Mouse (Mus musculus) embryonic facial prominence, embryonic 14.5 days (tissue): ENCODE results near the gene Creb3l2. TPM values are rescaled to one million over a fixed set of nuclear protein-coding genes. Genes with fewer than 3 reads are reported as not detected.

Experiments
- ATAC-seq: fragments of 200-750 bp; cut with Nextera tagmentation; 2 replicates; pipeline ENCODE4 v1.8.0; 2017; ENCODE audit warnings: low read depth, moderate number of reproducible peaks, moderate TSS enrichment
- DNase-seq: peaks from one replicate; pipeline ENCODE4 v3.0.0-alpha.2; 2015; ENCODE audit warnings: low spot score
- H3K27ac ChIP-seq: fragments of 300-500 bp; sonication (generic); replicated peaks from 2 replicates; pipeline ENCODE4 v1.5.1; 2014; ENCODE audit warnings: low read depth, mild to moderate bottlenecking, low read length, moderate library complexity
- H3K27me3 ChIP-seq: fragments of 300-500 bp; sonication (generic); replicated peaks from 2 replicates; pipeline ENCODE4 v1.6.1; 2014; ENCODE audit warnings: low read length; ENCODE audit not compliant: control insufficient read depth, insufficient read depth
- H3K36me3 ChIP-seq: fragments of 300-500 bp; sonication (generic); 2 replicates; pipeline ENCODE4 v1.6.1; 2014; ENCODE audit warnings: low read length, mixed read lengths; ENCODE audit not compliant: control insufficient read depth, insufficient read depth
- H3K4me1 ChIP-seq: fragments of 300-500 bp; sonication (generic); 2 replicates; pipeline ENCODE4 v1.6.1; 2014; ENCODE audit warnings: antibody characterized with exemption, low read length; ENCODE audit not compliant: control insufficient read depth, insufficient read depth
- H3K4me2 ChIP-seq: fragments of 300-500 bp; sonication (generic); 2 replicates; pipeline ENCODE4 v1.6.1; 2014; ENCODE audit warnings: low read depth, mild to moderate bottlenecking, low read length, moderate library complexity, mixed read lengths
- H3K4me3 ChIP-seq: fragments of 300-500 bp; sonication (generic); 2 replicates; pipeline ENCODE4 v1.5.1; 2014; ENCODE audit warnings: low read depth, mild to moderate bottlenecking, low read length
- H3K9ac ChIP-seq: fragments of 300-500 bp; sonication (generic); 2 replicates; pipeline ENCODE4 v1.6.1; 2014; ENCODE audit warnings: low read depth, mild to moderate bottlenecking, low read length, moderate library complexity, mixed read lengths
- H3K9me3 ChIP-seq: fragments of 300-500 bp; sonication (generic); 2 replicates; pipeline ENCODE4 v1.6.1; 2016; ENCODE audit warnings: low read length; ENCODE audit not compliant: control insufficient read depth
- WGBS: fragments of 180-500 bp; shearing (Covaris S2); extraction: QIAGEN DNeasy Blood & Tissue Kit; methylation state at CpG from one replicate; pipeline ENCODE4 v1.1.7; 2014; 5-methylcytosine and 5-hydroxymethylcytosine counted together
- polyA plus RNA-seq: library from polyadenylated mRNA; unstranded; fragments of >200 nt; fragmentation: Nextera tagmentation; extraction: Ambion mirVana; gene quantifications from 2 replicates; pipeline ENCODE4 v1.2.1, GENCODE M21; 2014

The Creb3l2 gene
- polyA plus RNA-seq, 1 experiment from 2014 or later: 35.3 TPM

- H3K9me3 ChIP-seq: no peaks in the 10 kb centered on the region
- H3K9ac ChIP-seq: no peak overlapping the region
- H3K4me3 ChIP-seq: no peak overlapping the region
- H3K4me1 ChIP-seq: peaks cover 10% of the 10 kb centered on the region
- no peak for ATAC-seq
- no peaks in the 10 kb centered on the region for H3K27me3 ChIP-seq
- no peak overlapping the region for H3K27ac ChIP-seq
- no peak overlapping the region for H3K4me2 ChIP-seq
- 80% methylated on average over 10 of the region's 10 CpGs for WGBS
- DNase-seq: no peak
- peaks cover 57% of the 10 kb centered on the region for H3K36me3 ChIP-seq
These were observed 109.1 kb downstream of the Creb3l2 start for GRCm38 (mm10) chr6:37332846-37333245.

GRCm38 (mm10) chr6:37329901-37330864, 111.8 kb downstream of the Creb3l2 start:
- ATAC-seq: peak; percentile 61
- peaks cover 9% of the 10 kb centered on the region; the same call in 1 of the 2 replicates for H3K4me1 ChIP-seq
- peaks cover 47% of the 10 kb centered on the region for H3K36me3 ChIP-seq
- H3K27me3 ChIP-seq: no peaks in the 10 kb centered on the region
- peak; percentile 62 for DNase-seq
- H3K9me3 ChIP-seq: no peaks in the 10 kb centered on the region
- WGBS: 38% methylated on average over 5 of the region's 5 CpGs
- H3K9ac ChIP-seq: no peak overlapping the region
- no peak overlapping the region for H3K27ac ChIP-seq
- H3K4me3 ChIP-seq: no peak overlapping the region
- H3K4me2 ChIP-seq: no peak overlapping the region

- Histone ChIP-seq H3K27ac (no peak overlapping the region), H3K4me3 (no peak overlapping the region), H3K4me2 (no peak overlapping the region), H3K9me3 (no peaks in the 10 kb centered on the region), H3K36me3 (peaks cover 39% of the 10 kb centered on the region), H3K27me3 (no peaks in the 10 kb centered on the region), H3K9ac (no peak overlapping the region), H3K4me1 (peaks cover 9% of the 10 kb centered on the region; the same call in 1 of the 2 replicates)
- 86% methylated on average over 3 of the region's 3 CpGs for WGBS
- ATAC-seq: no peak
- no peak for DNase-seq
These were observed 112.6 kb downstream of the Creb3l2 start for GRCm38 (mm10) chr6:37329376-37329775.

- peaks cover 9% of the 10 kb centered on the region; the same call in 1 of the 2 replicates for H3K4me1 ChIP-seq
- no peak overlapping the region for H3K4me2 ChIP-seq
- no peak overlapping the region for H3K9ac ChIP-seq
- H3K9me3 ChIP-seq: no peaks in the 10 kb centered on the region
- H3K27ac ChIP-seq: no peak overlapping the region
- ATAC-seq (no peak), DNase-seq (no peak)
- H3K4me3 ChIP-seq: no peak overlapping the region
- H3K36me3 ChIP-seq: peaks cover 32% of the 10 kb centered on the region
- H3K27me3 ChIP-seq: no peaks in the 10 kb centered on the region
- 56% methylated on average over 7 of the region's 7 CpGs for WGBS
These were observed 113.3 kb downstream of the Creb3l2 start for GRCm38 (mm10) chr6:37328671-37329070.

DNA sequence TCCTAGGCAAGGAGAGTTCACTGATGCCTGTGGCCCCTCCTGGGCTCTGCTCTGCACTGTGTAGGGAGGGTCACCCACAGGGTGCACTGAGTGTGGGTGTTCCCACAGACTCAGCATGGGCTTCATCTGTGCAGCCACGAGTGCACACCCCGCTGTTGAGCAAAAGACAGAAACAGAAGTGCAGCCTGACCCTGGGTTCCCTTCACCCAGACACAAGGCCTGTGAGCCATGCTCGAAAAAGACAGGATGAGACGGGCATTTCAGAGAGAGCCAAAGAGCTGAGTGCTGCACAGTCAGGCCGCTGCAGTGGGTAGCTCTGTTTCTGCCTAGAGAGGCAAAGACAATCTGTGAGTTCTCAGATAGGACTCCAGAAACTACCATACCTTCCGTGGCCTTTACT, 114.4 kb downstream of the Creb3l2 start:
- ATAC-seq: no peak
- peaks cover 21% of the 10 kb centered on the region for H3K36me3 ChIP-seq
- WGBS: 60% methylated on average over 6 of the region's 6 CpGs
- H3K27me3 ChIP-seq: no peaks in the 10 kb centered on the region
- no peak for DNase-seq
- no peak overlapping the region; the same call in 1 of the 2 replicates for H3K27ac ChIP-seq
- H3K9me3 ChIP-seq: no peaks in the 10 kb centered on the region
- no peak overlapping the region for H3K4me3 ChIP-seq
- no peak overlapping the region for H3K9ac ChIP-seq
- peaks cover 9% of the 10 kb centered on the region; the same call in 1 of the 2 replicates for H3K4me1 ChIP-seq
- H3K4me2 ChIP-seq: no peak overlapping the region

DNA sequence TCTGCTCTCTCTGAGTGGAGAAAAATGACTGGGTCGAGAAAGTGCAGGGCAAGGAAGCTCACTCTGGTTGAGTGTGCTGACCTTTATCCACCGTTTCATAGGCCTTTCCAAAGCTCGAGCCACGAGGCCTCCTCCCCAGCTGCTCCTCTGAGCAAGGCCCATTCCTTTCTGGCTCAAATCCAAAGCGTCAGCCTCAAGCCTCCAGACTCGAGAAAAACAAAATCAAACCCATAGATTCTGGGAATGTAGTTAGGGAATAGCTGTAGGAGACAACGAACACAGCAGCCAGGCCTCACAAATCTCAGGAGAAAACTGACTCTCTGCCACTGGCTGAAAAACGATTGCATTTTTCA, 115.4 kb downstream of the Creb3l2 start:
- DNase-seq: peak; percentile 87
- H3K4me2 ChIP-seq: no peak overlapping the region
- no peak for ATAC-seq
- peak overlapping the region; percentile 41 for H3K27ac ChIP-seq
- no peaks in the 10 kb centered on the region for H3K9me3 ChIP-seq
- H3K27me3 ChIP-seq: no peaks in the 10 kb centered on the region
- peaks cover 12% of the 10 kb centered on the region for H3K36me3 ChIP-seq
- H3K4me3 ChIP-seq: no peak overlapping the region
- no peak overlapping the region; the same call in 1 of the 2 replicates for H3K9ac ChIP-seq
- peaks cover 9% of the 10 kb centered on the region; the same call in 1 of the 2 replicates for H3K4me1 ChIP-seq
- WGBS: 22% methylated on average over 8 of the region's 8 CpGs

DNA sequence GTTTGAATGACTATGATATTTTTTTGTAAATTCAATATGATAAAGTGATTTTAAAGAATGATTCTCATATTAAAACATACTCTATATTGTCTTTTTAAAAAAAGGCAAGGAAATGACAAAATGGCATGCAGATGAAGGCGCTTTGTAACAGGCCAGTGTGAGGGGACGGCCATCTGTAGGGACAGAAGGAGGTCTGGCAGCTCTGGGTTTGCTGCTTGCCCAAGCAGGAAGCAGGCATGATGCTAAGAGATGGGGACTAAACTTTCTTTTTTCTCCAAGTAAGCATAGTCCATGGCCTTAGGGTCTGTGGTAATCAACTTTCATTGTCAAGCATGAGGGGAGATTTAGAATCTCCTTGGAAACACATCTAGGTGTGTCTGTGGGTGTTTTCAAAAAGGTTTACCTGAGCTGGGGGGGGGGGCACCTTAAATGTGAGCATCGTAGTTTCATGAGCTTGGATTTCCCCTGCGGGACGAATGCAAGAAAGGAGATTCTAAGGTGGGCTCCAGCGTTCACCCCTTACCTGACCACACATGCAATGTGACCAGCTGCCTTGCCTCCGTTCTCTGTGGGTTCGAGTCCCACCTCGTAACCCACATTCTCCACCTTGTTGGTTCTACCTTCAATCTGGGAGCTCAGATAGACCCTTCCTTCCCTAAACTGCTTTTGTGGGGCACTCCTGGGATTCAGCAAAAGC, 115.9 kb downstream of the Creb3l2 start:
- no peak for DNase-seq
- Histone ChIP-seq H3K27ac (peak overlapping the region; percentile 41), H3K36me3 (peaks cover 7% of the 10 kb centered on the region; the same call in 1 of the 2 replicates), H3K4me2 (no peak overlapping the region), H3K4me3 (no peak overlapping the region), H3K27me3 (no peaks in the 10 kb centered on the region), H3K9ac (no peak overlapping the region; the same call in 1 of the 2 replicates), H3K4me1 (peaks cover 9% of the 10 kb centered on the region; the same call in 1 of the 2 replicates), H3K9me3 (no peaks in the 10 kb centered on the region)
- WGBS: 96% methylated on average over 9 of the region's 9 CpGs
- ATAC-seq: no peak

- no peak for DNase-seq
These were observed 116.9 kb downstream of the Creb3l2 start for GRCm38 (mm10) chr6:37325076-37325475.

More at GRCm38 (mm10) chr6:37325076-37325475, 116.9 kb downstream of the Creb3l2 start:
- no peak overlapping the region for H3K4me2 ChIP-seq
- H3K36me3 ChIP-seq: peaks cover 6% of the 10 kb centered on the region; the same call in 1 of the 2 replicates
- ATAC-seq: no peak
- H3K27me3 ChIP-seq: no peaks in the 10 kb centered on the region
- no peaks in the 10 kb centered on the region for H3K9me3 ChIP-seq
- 78% methylated on average over 3 of the region's 3 CpGs for WGBS
- H3K27ac ChIP-seq: no peak overlapping the region
- no peak overlapping the region for H3K4me3 ChIP-seq
- peaks cover 9% of the 10 kb centered on the region; the same call in 1 of the 2 replicates for H3K4me1 ChIP-seq
- no peak overlapping the region for H3K9ac ChIP-seq
